Mouse (Mus musculus) heart, embryonic 13.5 days (tissue): ENCODE data around the gene Ciita. TPM values are rescaled to one million over a fixed set of nuclear protein-coding genes. Genes with fewer than 3 reads are reported as not detected.

Experiments used
- ATAC-seq: fragments of 200-750 bp; cut with Nextera tagmentation; 2 replicates; pipeline ENCODE4 v1.8.0; 2017; ENCODE audit warnings: moderate TSS enrichment; ENCODE audit not compliant: insufficient number of reproducible peaks, low FRiP score, low TSS enrichment; ENCODE audit errors: extremely low read depth
- H3K27ac ChIP-seq: fragments of 300-500 bp; sonication (generic); replicated peaks from 2 replicates; pipeline ENCODE4 v1.5.1; 2015; ENCODE audit warnings: moderate library complexity, mild to moderate bottlenecking, inconsistent platforms
- H3K27me3 ChIP-seq: fragments of 300-500 bp; sonication (generic); replicated peaks from 2 replicates; pipeline ENCODE4 v1.6.1; 2015; ENCODE audit warnings: mild to moderate bottlenecking, inconsistent platforms
- H3K36me3 ChIP-seq: fragments of 300-500 bp; sonication (generic); 2 replicates; pipeline ENCODE4 v1.6.1; 2015; ENCODE audit warnings: mild to moderate bottlenecking, inconsistent platforms
- H3K4me1 ChIP-seq: fragments of 300-500 bp; sonication (generic); 2 replicates; pipeline ENCODE4 v1.6.1; 2015; ENCODE audit warnings: inconsistent platforms
- H3K4me2 ChIP-seq: fragments of 300-500 bp; sonication (generic); 2 replicates; pipeline ENCODE4 v1.6.1; 2015; ENCODE audit warnings: inconsistent platforms, mild to moderate bottlenecking, moderate library complexity
- H3K4me3 ChIP-seq: fragments of 300-500 bp; sonication (generic); 2 replicates; pipeline ENCODE4 v1.5.1; 2015; ENCODE audit warnings: moderate library complexity, mild to moderate bottlenecking, inconsistent platforms
- H3K9ac ChIP-seq: fragments of 300-500 bp; sonication (generic); 2 replicates; pipeline ENCODE4 v1.6.1; 2015; ENCODE audit warnings: inconsistent platforms, mild to moderate bottlenecking, moderate library complexity
- H3K9me3 ChIP-seq: fragments of 300-500 bp; sonication (generic); 2 replicates; pipeline ENCODE4 v1.6.1; 2016; ENCODE audit warnings: inconsistent platforms
- WGBS: fragments of 180-500 bp; shearing (Covaris S2); methylation state at CpG from one replicate; pipeline ENCODE4 v1.1.7; 2015; ENCODE audit warnings: mixed read lengths; 5-methylcytosine and 5-hydroxymethylcytosine counted together
- polyA plus RNA-seq: library from polyadenylated mRNA; unstranded; fragments of >200 nt; fragmentation: Nextera tagmentation; extraction: Ambion mirVana; gene quantifications from 2 replicates; pipeline ENCODE4 v1.2.1, GENCODE M21; 2015

Ciita gene
- polyA plus RNA-seq: 0.17 and 0.29 TPM in 2 replicates

GRCm38 (mm10) chr16:10479857-10480256 lies at the start of gene Ciita:
Gene Ciita, plus strand, starts transcription at chr16:10480059.
- Histone ChIP-seq H3K9me3 (no peaks in the 10 kb centered on the region), H3K27me3 (peaks cover 19% of the 10 kb centered on the region; the same call in 1 of the 2 replicates), H3K4me3 (no peak within 1 kb of the TSS), H3K27ac (no peak within 1 kb of the TSS), H3K4me2 (no peak within 1 kb of the TSS), H3K36me3 (no peaks in the 10 kb centered on the region), H3K9ac (no peak within 1 kb of the TSS), H3K4me1 (peaks cover 7% of the 10 kb centered on the region; the same call in 1 of the 2 replicates)
- ATAC-seq: no peak
- 58% methylated on average over 5 of the region's 5 CpGs for WGBS

GRCm38 (mm10) chr16:10431911-10432310 lies 47.9 kb upstream of the Ciita start:
- Histone ChIP-seq H3K4me2 (no peak overlapping the region), H3K27ac (no peak overlapping the region), H3K9ac (no peak overlapping the region), H3K36me3 (peaks cover 5% of the 10 kb centered on the region; the same call in 1 of the 2 replicates), H3K4me1 (peaks cover 4% of the 10 kb centered on the region; the same call in 1 of the 2 replicates), H3K9me3 (no peaks in the 10 kb centered on the region), H3K4me3 (no peak overlapping the region), H3K27me3 (no peaks in the 10 kb centered on the region)
- WGBS: 55% methylated on average over 1 of the region's 1 CpGs
- no peak for ATAC-seq

- ATAC-seq: no peak
- peaks cover 4% of the 10 kb centered on the region; the same call in 1 of the 2 replicates for H3K4me1 ChIP-seq
These were observed 47.5 kb upstream of the Ciita start for GRCm38 (mm10) chr16:10432387-10432786.

GRCm38 (mm10) chr16:10433344-10433743 lies 46.5 kb upstream of the Ciita start:
- H3K4me1 ChIP-seq: peaks cover 4% of the 10 kb centered on the region; the same call in 1 of the 2 replicates
- H3K36me3 ChIP-seq: no peaks in the 10 kb centered on the region
- H3K4me3 ChIP-seq: no peak overlapping the region
- no peaks in the 10 kb centered on the region for H3K27me3 ChIP-seq
- H3K4me2 ChIP-seq: no peak overlapping the region
- ATAC-seq: no peak
- WGBS: 82% methylated on average over 5 of the region's 5 CpGs
- H3K9ac ChIP-seq: no peak overlapping the region
- no peaks in the 10 kb centered on the region for H3K9me3 ChIP-seq
- no peak overlapping the region for H3K27ac ChIP-seq

More at GRCm38 (mm10) chr16:10432387-10432786, 47.5 kb upstream of the Ciita start:
- 75% methylated on average over 4 of the region's 4 CpGs for WGBS
- Histone ChIP-seq H3K27me3 (no peaks in the 10 kb centered on the region), H3K9ac (no peak overlapping the region), H3K4me2 (no peak overlapping the region), H3K4me3 (no peak overlapping the region), H3K36me3 (0 out of 2 replicates have a peak, but pooled peaks cover 1% of the 10 kb centered on the region), H3K9me3 (no peaks in the 10 kb centered on the region), H3K27ac (no peak overlapping the region)

- H3K9ac ChIP-seq: no peak overlapping the region
- no peak overlapping the region for H3K4me2 ChIP-seq
- no peak for ATAC-seq
- no peak overlapping the region for H3K4me3 ChIP-seq
- no peak overlapping the region for H3K27ac ChIP-seq
- no peaks in the 10 kb centered on the region for H3K36me3 ChIP-seq
- H3K9me3 ChIP-seq: no peaks in the 10 kb centered on the region
- H3K27me3 ChIP-seq: no peaks in the 10 kb centered on the region
- H3K4me1 ChIP-seq: peaks cover 4% of the 10 kb centered on the region; the same call in 1 of the 2 replicates
- 76% methylated on average over 6 of the region's 6 CpGs for WGBS
These were observed 43.7 kb upstream of the Ciita start for GRCm38 (mm10) chr16:10436166-10436565.

- no peak overlapping the region for H3K27ac ChIP-seq
- WGBS: 77% methylated on average over 5 of the region's 5 CpGs
- ATAC-seq: no peak
These were observed 41.8 kb upstream of the Ciita start for GRCm38 (mm10) chr16:10438055-10438454.

GRCm38 (mm10) chr16:10441328-10441727 lies 38.5 kb upstream of the Ciita start:
- Histone ChIP-seq H3K9me3 (no peaks in the 10 kb centered on the region), H3K4me3 (no peak overlapping the region), H3K9ac (no peak overlapping the region), H3K4me1 (peaks cover 2% of the 10 kb centered on the region), H3K27ac (no peak overlapping the region), H3K36me3 (no peaks in the 10 kb centered on the region), H3K4me2 (no peak overlapping the region), H3K27me3 (no peaks in the 10 kb centered on the region)
- WGBS: 77% methylated on average over 6 of the region's 6 CpGs
- ATAC-seq: no peak

More at GRCm38 (mm10) chr16:10438055-10438454, 41.8 kb upstream of the Ciita start:
- Histone ChIP-seq H3K4me3 (no peak overlapping the region), H3K36me3 (no peaks in the 10 kb centered on the region), H3K27me3 (no peaks in the 10 kb centered on the region), H3K9ac (no peak overlapping the region), H3K9me3 (no peaks in the 10 kb centered on the region), H3K4me1 (peaks cover 1% of the 10 kb centered on the region; the same call in 1 of the 2 replicates), H3K4me2 (no peak overlapping the region)

- WGBS: 79% methylated on average over 4 of the region's 4 CpGs
These were observed 38.1 kb upstream of the Ciita start for GRCm38 (mm10) chr16:10441761-10442160.

GRCm38 (mm10) chr16:10443723-10444122 lies 36.1 kb upstream of the Ciita start:
- no peak overlapping the region for H3K4me2 ChIP-seq
- no peak for ATAC-seq
- H3K4me3 ChIP-seq: no peak overlapping the region
- H3K36me3 ChIP-seq: no peaks in the 10 kb centered on the region
- H3K9me3 ChIP-seq: no peaks in the 10 kb centered on the region
- peaks cover 18% of the 10 kb centered on the region for H3K4me1 ChIP-seq
- no peaks in the 10 kb centered on the region for H3K27me3 ChIP-seq
- H3K9ac ChIP-seq: no peak overlapping the region
- H3K27ac ChIP-seq: no peak overlapping the region

More at GRCm38 (mm10) chr16:10441761-10442160, 38.1 kb upstream of the Ciita start:
- H3K27ac ChIP-seq: no peak overlapping the region
- no peak overlapping the region for H3K4me3 ChIP-seq
- H3K27me3 ChIP-seq: no peaks in the 10 kb centered on the region
- no peak for ATAC-seq
- no peak overlapping the region for H3K9ac ChIP-seq
- H3K36me3 ChIP-seq: no peaks in the 10 kb centered on the region
- H3K4me2 ChIP-seq: no peak overlapping the region
- peaks cover 6% of the 10 kb centered on the region for H3K4me1 ChIP-seq
- no peaks in the 10 kb centered on the region for H3K9me3 ChIP-seq

GRCm38 (mm10) chr16:10446573-10447263 lies 33.1 kb upstream of the Ciita start:
- ATAC-seq: no peak
- H3K9me3 ChIP-seq: no peaks in the 10 kb centered on the region

GRCm38 (mm10) chr16:10447264-10447594 lies 32.6 kb upstream of the Ciita start, which contains the start of gene Tvp23a:
Gene Tvp23a, minus strand, starts transcription at chr16:10447362.
- 3% methylated on average over 12 of the region's 12 CpGs for WGBS
- H3K9ac ChIP-seq: peak within 1 kb of the TSS; percentile 65
- no peak for ATAC-seq

More at GRCm38 (mm10) chr16:10446573-10447263, 33.1 kb upstream of the Ciita start:
- Histone ChIP-seq H3K4me1 (peaks cover 22% of the 10 kb centered on the region), H3K4me3 (peak overlapping the region; percentile 47), H3K9ac (peak overlapping the region; percentile 65), H3K27me3 (no peaks in the 10 kb centered on the region), H3K27ac (no peak overlapping the region; the same call in 1 of the 2 replicates), H3K4me2 (peak overlapping the region; percentile 67), H3K36me3 (no peaks in the 10 kb centered on the region)
- 32% methylated on average over 13 of the region's 13 CpGs for WGBS

More at GRCm38 (mm10) chr16:10447264-10447594, 32.6 kb upstream of the Ciita start, which contains the start of gene Tvp23a:
- Histone ChIP-seq H3K4me1 (peaks cover 28% of the 10 kb centered on the region), H3K9me3 (no peaks in the 10 kb centered on the region), H3K27ac (peak within 1 kb of the TSS; percentile 30; the same call in 1 of the 2 replicates), H3K27me3 (no peaks in the 10 kb centered on the region), H3K4me2 (peak within 1 kb of the TSS; percentile 67), H3K36me3 (no peaks in the 10 kb centered on the region), H3K4me3 (peak within 1 kb of the TSS; percentile 47)
